Mouse (Mus musculus) heart, postnatal 0 days (tissue): ENCODE data around the gene Pla2g2e. TPM values are rescaled to one million over a fixed set of nuclear protein-coding genes. Genes with fewer than 3 reads are reported as not detected.

Source experiments
- ATAC-seq: fragments of 200-750 bp; cut with Nextera tagmentation; 2 replicates; pipeline ENCODE4 v1.8.0; 2017; ENCODE audit warnings: low read depth, moderate number of reproducible peaks, moderate library complexity; ENCODE audit not compliant: insufficient read depth
- DNase-seq: peaks from one replicate; pipeline ENCODE4 v3.0.0-alpha.2; 2016; ENCODE audit warnings: low spot score
- H3K27ac ChIP-seq: fragments of 300-500 bp; sonication (generic); 2 replicates; pipeline ENCODE4 v1.5.1; 2014; ENCODE audit warnings: low read depth, mild to moderate bottlenecking
- H3K27me3 ChIP-seq: fragments of 300-500 bp; sonication (generic); 2 replicates; pipeline ENCODE4 v1.6.1; 2014; ENCODE audit warnings: low read length, mixed read lengths; ENCODE audit not compliant: control insufficient read depth, insufficient read depth
- H3K36me3 ChIP-seq: fragments of 300-500 bp; sonication (generic); replicated peaks from 2 replicates; pipeline ENCODE4 v1.6.1; 2014; ENCODE audit warnings: low read length, mixed read lengths; ENCODE audit not compliant: control insufficient read depth, insufficient read depth
- H3K4me1 ChIP-seq: fragments of 300-500 bp; sonication (generic); 2 replicates; pipeline ENCODE4 v1.6.1; 2014; ENCODE audit warnings: antibody characterized with exemption; ENCODE audit not compliant: control insufficient read depth, insufficient read depth
- H3K4me2 ChIP-seq: fragments of 300-500 bp; sonication (generic); 2 replicates; pipeline ENCODE4 v1.6.1; 2014; ENCODE audit warnings: low read depth, mild to moderate bottlenecking, low read length, moderate library complexity
- H3K4me3 ChIP-seq: fragments of 300-500 bp; sonication (generic); 2 replicates; pipeline ENCODE4 v1.5.1; 2014; ENCODE audit warnings: low read depth, low read length
- H3K9ac ChIP-seq: fragments of 300-500 bp; sonication (generic); replicated peaks from 2 replicates; pipeline ENCODE4 v1.6.1; 2014; ENCODE audit warnings: low read depth, low read length, mixed read lengths
- H3K9me3 ChIP-seq: fragments of 300-500 bp; sonication (generic); replicated peaks from 2 replicates; pipeline ENCODE4 v1.6.1; 2016; ENCODE audit warnings: low read length; ENCODE audit not compliant: control insufficient read depth
- CTCF ChIP-seq: IDR thresholded peaks from 2 replicates; pipeline ENCODE4 v1.5.1; 2016; ENCODE audit warnings: antibody characterized with exemption, control low read depth, low read depth
- EP300 ChIP-seq: IDR thresholded peaks from 2 replicates; pipeline ENCODE4 v1.6.1; 2016; ENCODE audit warnings: antibody characterized with exemption, low read depth
- WGBS: fragments of 180-500 bp; shearing (Covaris S2); extraction: QIAGEN DNeasy Blood & Tissue Kit; methylation state at CpG from one replicate; pipeline ENCODE4 v1.1.7; 2014; 5-methylcytosine and 5-hydroxymethylcytosine counted together
- polyA plus RNA-seq: library from polyadenylated mRNA; unstranded; fragments of >200 nt; fragmentation: Nextera tagmentation; extraction: Ambion mirVana; gene quantifications from 2 replicates; pipeline ENCODE4 v1.2.1, GENCODE M21; 2015
- total RNA-seq: library from RNA; depleted of rRNA; stranded (reverse); fragments of >200 nt; gene quantifications from 2 replicates; pipeline ENCODE4 v1.2.3, GENCODE M21; 2014; ENCODE audit warnings: low replicate concordance

The Pla2g2e gene
- total and polyA plus RNA-seq, 2 experiments from 2014 or later, result 0.30 TPM; not detected in 1

- Histone ChIP-seq H3K27ac (no peak overlapping the region), H3K9me3 (no peaks in the 10 kb centered on the region), H3K4me3 (no peak overlapping the region), H3K9ac (no peak overlapping the region), H3K36me3 (no peaks in the 10 kb centered on the region), H3K4me2 (no peak overlapping the region), H3K27me3 (peaks cover 16% of the 10 kb centered on the region; the same call in 1 of the 2 replicates), H3K4me1 (no peaks in the 10 kb centered on the region)
- no peak for TF ChIP-seq EP300
- TF ChIP-seq CTCF, result no peak
- DNase-seq, result no peak
- WGBS, result 67% methylated on average over 7 of the region's 7 CpGs
- no peak for ATAC-seq
Observed at GRCm38 (mm10) chr4:138880811-138881584, 3.3 kb downstream of the Pla2g2e start.

- Histone ChIP-seq H3K4me3 (no peak overlapping the region), H3K9ac (no peak overlapping the region), H3K4me2 (no peak overlapping the region), H3K4me1 (no peaks in the 10 kb centered on the region), H3K36me3 (no peaks in the 10 kb centered on the region), H3K27me3 (peaks cover 16% of the 10 kb centered on the region; the same call in 1 of the 2 replicates), H3K9me3 (no peaks in the 10 kb centered on the region), H3K27ac (no peak overlapping the region)
- TF ChIP-seq CTCF, result no peak
- no peak for TF ChIP-seq EP300
- DNase-seq, result no peak
- 11% methylated on average over 15 of the region's 16 CpGs for WGBS
- no peak for ATAC-seq
Observed at GRCm38 (mm10) chr4:138882179-138882578, 4.4 kb downstream of the Pla2g2e start.

- ATAC-seq, result no peak
Observed at GRCm38 (mm10) chr4:138884261-138884660, 6.5 kb downstream of the Pla2g2e start.

GRCm38 (mm10) chr4:138889165-138889564 lies 11.4 kb downstream of the Pla2g2e start:
- H3K4me3 ChIP-seq, result no peak overlapping the region
- no peak for ATAC-seq
- 0 out of 2 replicates have a peak, but pooled peaks cover under 1% of the 10 kb centered on the region for H3K27me3 ChIP-seq
- no peak overlapping the region for H3K9ac ChIP-seq
- H3K4me1 ChIP-seq, result no peaks in the 10 kb centered on the region
- no peak for DNase-seq
- TF ChIP-seq CTCF (no peak), EP300 (no peak)
- H3K9me3 ChIP-seq, result no peaks in the 10 kb centered on the region
- no peak overlapping the region for H3K4me2 ChIP-seq
- H3K36me3 ChIP-seq, result peaks cover 11% of the 10 kb centered on the region; the same call in 1 of the 2 replicates
- 61% methylated on average over 7 of the region's 7 CpGs for WGBS
- H3K27ac ChIP-seq, result no peak overlapping the region

More at GRCm38 (mm10) chr4:138884261-138884660, 6.5 kb downstream of the Pla2g2e start:
- Histone ChIP-seq H3K27ac (no peak overlapping the region), H3K36me3 (no peaks in the 10 kb centered on the region), H3K4me1 (no peaks in the 10 kb centered on the region), H3K9ac (no peak overlapping the region), H3K27me3 (peaks cover 16% of the 10 kb centered on the region; the same call in 1 of the 2 replicates), H3K4me3 (no peak overlapping the region), H3K9me3 (no peaks in the 10 kb centered on the region), H3K4me2 (no peak overlapping the region)
- 14% methylated on average over 6 of the region's 6 CpGs for WGBS
- TF ChIP-seq EP300 (no peak), CTCF (peak; percentile 89)
- peak; percentile 40 for DNase-seq

GRCm38 (mm10) chr4:138889635-138890034 lies 11.9 kb downstream of the Pla2g2e start:
- Histone ChIP-seq H3K9ac (no peak overlapping the region), H3K4me2 (no peak overlapping the region), H3K9me3 (no peaks in the 10 kb centered on the region), H3K27ac (no peak overlapping the region), H3K36me3 (peaks cover 16% of the 10 kb centered on the region), H3K4me3 (no peak overlapping the region), H3K4me1 (no peaks in the 10 kb centered on the region), H3K27me3 (no peaks in the 10 kb centered on the region)
- TF ChIP-seq CTCF, result no peak
- no peak for TF ChIP-seq EP300
- ATAC-seq (no peak), DNase-seq (no peak)
- 70% methylated on average over 8 of the region's 8 CpGs for WGBS
